Mouse (Mus musculus) lung, adult 2 months (tissue): Measurements from ENCODE around the gene Stk33. TPM values are rescaled to one million over a fixed set of nuclear protein-coding genes. Genes with fewer than 3 reads are reported as not detected.
A peak's percentile ranks its signal among the peaks of the same experiment; 100 is the strongest.

Experiments used
- DNase-seq: peaks from one replicate; pipeline ENCODE4 v3.0.0; 2022
- H3K4me1 ChIP-seq: fragments of 200-500 bp; 2 replicates; pipeline ENCODE4 v1.6.1; 2011; ENCODE audit warnings: low read length; ENCODE audit not compliant: control insufficient read depth, insufficient read depth
- H3K4me3 ChIP-seq: fragments of 200-500 bp; replicated peaks from 2 replicates; pipeline ENCODE3; 2011; ENCODE audit warnings: low read depth, mild to moderate bottlenecking, control low read depth, low read length; ENCODE audit errors: extremely low read depth
- CTCF ChIP-seq: fragments of 200-500 bp; IDR thresholded peaks from 2 replicates; pipeline ENCODE4 v1.5.1; 2011; ENCODE audit warnings: mild to moderate bottlenecking, low read length, control low read depth; ENCODE audit not compliant: insufficient read depth
- POLR2A ChIP-seq: fragments of 200-500 bp; IDR thresholded peaks from 2 replicates; pipeline ENCODE4 v1.6.1; 2011; ENCODE audit warnings: low read depth, mild to moderate bottlenecking, control low read depth, low read length, borderline replicate concordance; ENCODE audit errors: extremely low read depth
- WGBS: fragments of 180-500 bp; shearing (Covaris S2); methylation state at CpG from one replicate; pipeline ENCODE4 v1.1.7; 2018; 5-methylcytosine and 5-hydroxymethylcytosine counted together
- polyA plus RNA-seq: library from polyadenylated mRNA; depleted of rRNA; stranded (reverse); fragments of >200 nt; gene quantifications from 2 replicates; pipeline ENCODE4 v1.2.3, GENCODE M21; 2012; rRNA removed

Stk33 gene
- polyA plus RNA-seq, 1 experiment = 3.2 TPM

GRCm38 (mm10) chr7:109230806-109231205, 208.1 kb downstream of the Stk33 start:
- 15% methylated on average over 2 of the region's 2 CpGs for WGBS

More at GRCm38 (mm10) chr7:109230806-109231205, 208.1 kb downstream of the Stk33 start:
- Histone ChIP-seq H3K4me1 (no peaks in the 10 kb centered on the region), H3K4me3 (no peak overlapping the region)
- DNase-seq = peak; percentile 52
- TF ChIP-seq POLR2A (no peak), CTCF (peak; percentile 81)

Other genes with a start within 250 kb of the Stk33 start
- 0.08 and 0.09 TPM in 2 replicates for gene Trim66, start 69.1 kb upstream of the Stk33 start, polyA plus RNA-seq
- 208 and 282 TPM in 2 replicates for gene Rpl27a, start 80.1 kb upstream of the Stk33 start, polyA plus RNA-seq